Mouse (Mus musculus) ovary, postnatal 10 days (tissue): Measurements from ENCODE around the gene Cldnd2.
A peak's percentile ranks its signal among the peaks of the same experiment; 100 is the strongest.

Source experiments
- DNase-seq: peaks from one replicate; pipeline ENCODE4 v3.0.0; 2022; ENCODE audit warnings: low spot score

Cldnd2 gene

GRCm38 (mm10) chr7:43447801-43448200 lies 7.2 kb downstream of the Cldnd2 start:
- no peak for DNase-seq

- DNase-seq, result no peak
Observed at GRCm38 (mm10) chr7:43448246-43448645, 7.7 kb downstream of the Cldnd2 start.

GRCm38 (mm10) chr7:43449811-43450210 lies 9.2 kb downstream of the Cldnd2 start:
- DNase-seq, result no peak

- no peak for DNase-seq
Observed at GRCm38 (mm10) chr7:43451726-43452125, 11.1 kb downstream of the Cldnd2 start.

GRCm38 (mm10) chr7:43452609-43453008 lies 12.0 kb downstream of the Cldnd2 start:
- no peak for DNase-seq

- no peak for DNase-seq
Observed at GRCm38 (mm10) chr7:43453599-43454355, 13.2 kb downstream of the Cldnd2 start.

- no peak for DNase-seq
Observed at GRCm38 (mm10) chr7:43454371-43454770, 13.8 kb downstream of the Cldnd2 start.

- no peak for DNase-seq
Observed at GRCm38 (mm10) chr7:43462851-43463250, 22.3 kb downstream of the Cldnd2 start, which contains the start of gene Vsig10l. Vsig10l (plus strand) TSS chr7:43463151.

- DNase-seq, result no peak
Observed at GRCm38 (mm10) chr7:43463976-43464375, 23.4 kb downstream of the Cldnd2 start.

- DNase-seq, result no peak
Observed at GRCm38 (mm10) chr7:43464864-43465343, 24.3 kb downstream of the Cldnd2 start.

- peak; percentile 62 for DNase-seq
Observed at GRCm38 (mm10) chr7:43465344-43466098, 24.9 kb downstream of the Cldnd2 start.

GRCm38 (mm10) chr7:43466099-43466694 lies 25.6 kb downstream of the Cldnd2 start:
- DNase-seq, result peak; percentile 56

- DNase-seq, result no peak
Observed at GRCm38 (mm10) chr7:43470373-43470772, 29.8 kb downstream of the Cldnd2 start.

GRCm38 (mm10) chr7:43475706-43476105 lies 35.1 kb downstream of the Cldnd2 start:
- no peak for DNase-seq

GRCm38 (mm10) chr7:43476376-43476775 lies 35.8 kb downstream of the Cldnd2 start:
- DNase-seq, result no peak

- DNase-seq, result no peak
Observed at GRCm38 (mm10) chr7:43481191-43481590, 40.6 kb downstream of the Cldnd2 start.

- DNase-seq, result no peak
Observed at GRCm38 (mm10) chr7:43482090-43482716, 41.6 kb downstream of the Cldnd2 start.

- DNase-seq, result no peak
Observed at GRCm38 (mm10) chr7:43483236-43483635, 42.7 kb downstream of the Cldnd2 start.

GRCm38 (mm10) chr7:43488646-43489045 lies 48.1 kb downstream of the Cldnd2 start:
- DNase-seq, result no peak

GRCm38 (mm10) chr7:43489631-43490125 lies 49.1 kb downstream of the Cldnd2 start, which contains the start of gene Iglon5:
Iglon5 (minus strand) TSS chr7:43490075.
- no peak for DNase-seq

GRCm38 (mm10) chr7:43490182-43490584 lies 49.6 kb downstream of the Cldnd2 start:
- no peak for DNase-seq

- DNase-seq, result no peak
Observed at GRCm38 (mm10) chr7:43490861-43491260, 50.3 kb downstream of the Cldnd2 start.
